Mouse (Mus musculus) heart, embryonic 10.5 days (tissue): ENCODE measurements around the gene Zscan29. TPM values are rescaled to one million over a fixed set of nuclear protein-coding genes. Genes with fewer than 3 reads are reported as not detected.

ENCODE experiments used
- DNase-seq: peaks from one replicate; pipeline ENCODE4 v3.0.0-alpha.2; 2017; ENCODE audit warnings: low spot score
- H3K27ac ChIP-seq: fragments of 300-500 bp; sonication (generic); 2 replicates; pipeline ENCODE4 v1.5.1; 2016; ENCODE audit warnings: mild to moderate bottlenecking
- H3K27me3 ChIP-seq: fragments of 300-500 bp; sonication (generic); 2 replicates; pipeline ENCODE4 v1.6.1; 2016; ENCODE audit warnings: mild to moderate bottlenecking; ENCODE audit not compliant: poor library complexity, insufficient read depth, severe bottlenecking
- H3K36me3 ChIP-seq: fragments of 300-500 bp; sonication (generic); 2 replicates; pipeline ENCODE4 v1.6.1; 2016; ENCODE audit warnings: mild to moderate bottlenecking, moderate library complexity
- H3K4me1 ChIP-seq: fragments of 300-500 bp; sonication (generic); 2 replicates; pipeline ENCODE4 v1.6.1; 2016; ENCODE audit warnings: mild to moderate bottlenecking
- H3K4me3 ChIP-seq: fragments of 300-500 bp; sonication (generic); 2 replicates; pipeline ENCODE4 v1.5.1; 2016; ENCODE audit warnings: mild to moderate bottlenecking, moderate library complexity
- H3K9me3 ChIP-seq: fragments of 300-500 bp; sonication (generic); 2 replicates; pipeline ENCODE4 v1.6.1; 2016; ENCODE audit warnings: mild to moderate bottlenecking, moderate library complexity
- WGBS: fragments of 180-500 bp; shearing (Covaris S2); methylation state at CpG from one replicate; pipeline ENCODE4 v1.1.7; 2016; 5-methylcytosine and 5-hydroxymethylcytosine counted together
- polyA plus RNA-seq: library from polyadenylated mRNA; unstranded; fragments of >200 nt; fragmentation: Nextera tagmentation; extraction: Ambion mirVana; gene quantifications from 2 replicates; pipeline ENCODE4 v1.2.1, GENCODE M21; 2016

Gene Zscan29
- polyA plus RNA-seq = 7.0 and 7.4 TPM in 2 replicates

GRCm38 (mm10) chr2:121170980-121171742 is at the start of gene Zscan29:
Zscan29 (minus strand) TSS chr2:121171125.
- peaks cover 41% of the 10 kb centered on the region for H3K36me3 ChIP-seq
- H3K4me3 ChIP-seq = peak within 1 kb of the TSS; percentile 94
- DNase-seq = peak; percentile 96
- H3K27me3 ChIP-seq = no peaks in the 10 kb centered on the region
- WGBS = under 1% methylated on average over 66 of the region's 66 CpGs
- peak within 1 kb of the TSS; percentile 94 for H3K27ac ChIP-seq
- peaks cover 21% of the 10 kb centered on the region for H3K4me1 ChIP-seq
- no peaks in the 10 kb centered on the region for H3K9me3 ChIP-seq

GRCm38 (mm10) chr2:121219994-121220393 is 49.1 kb upstream of the Zscan29 start:
- peaks cover 82% of the 10 kb centered on the region for H3K36me3 ChIP-seq
- no peaks in the 10 kb centered on the region for H3K4me1 ChIP-seq
- H3K9me3 ChIP-seq = no peaks in the 10 kb centered on the region
- no peak for DNase-seq
- no peak overlapping the region for H3K4me3 ChIP-seq
- H3K27ac ChIP-seq = no peak overlapping the region
- no peaks in the 10 kb centered on the region for H3K27me3 ChIP-seq

- Histone ChIP-seq H3K27ac (no peak overlapping the region), H3K27me3 (no peaks in the 10 kb centered on the region), H3K9me3 (no peaks in the 10 kb centered on the region), H3K4me3 (no peak overlapping the region), H3K4me1 (no peaks in the 10 kb centered on the region), H3K36me3 (peaks cover 83% of the 10 kb centered on the region)
- no peak for DNase-seq
Observed at GRCm38 (mm10) chr2:121219177-121219576, 48.3 kb upstream of the Zscan29 start.

- Histone ChIP-seq H3K4me3 (no peak overlapping the region), H3K36me3 (peaks cover 87% of the 10 kb centered on the region), H3K27ac (no peak overlapping the region), H3K4me1 (no peaks in the 10 kb centered on the region), H3K27me3 (no peaks in the 10 kb centered on the region), H3K9me3 (no peaks in the 10 kb centered on the region)
- DNase-seq = no peak
- WGBS = 89% methylated on average over 3 of the region's 3 CpGs
Observed at GRCm38 (mm10) chr2:121214491-121214890, 43.6 kb upstream of the Zscan29 start.

GRCm38 (mm10) chr2:121206541-121206940 is 35.6 kb upstream of the Zscan29 start:
- DNase-seq = no peak

GRCm38 (mm10) chr2:121204276-121204675 is 33.4 kb upstream of the Zscan29 start:
- Histone ChIP-seq H3K9me3 (no peaks in the 10 kb centered on the region), H3K27me3 (no peaks in the 10 kb centered on the region), H3K4me1 (no peaks in the 10 kb centered on the region), H3K36me3 (peaks cover 97% of the 10 kb centered on the region), H3K27ac (no peak overlapping the region), H3K4me3 (no peak overlapping the region)
- WGBS = 92% methylated on average over 17 of the region's 17 CpGs
- no peak for DNase-seq

More at GRCm38 (mm10) chr2:121206541-121206940, 35.6 kb upstream of the Zscan29 start:
- Histone ChIP-seq H3K27ac (no peak overlapping the region), H3K4me3 (no peak overlapping the region), H3K36me3 (peaks cover 97% of the 10 kb centered on the region), H3K4me1 (no peaks in the 10 kb centered on the region), H3K9me3 (no peaks in the 10 kb centered on the region), H3K27me3 (no peaks in the 10 kb centered on the region)
- 91% methylated on average over 3 of the region's 3 CpGs for WGBS

GRCm38 (mm10) chr2:121195466-121195865 is 24.5 kb upstream of the Zscan29 start:
- Histone ChIP-seq H3K36me3 (peaks cover 97% of the 10 kb centered on the region), H3K4me1 (no peaks in the 10 kb centered on the region), H3K27me3 (no peaks in the 10 kb centered on the region), H3K9me3 (no peaks in the 10 kb centered on the region), H3K4me3 (no peak overlapping the region), H3K27ac (no peak overlapping the region)
- no peak for DNase-seq
- 88% methylated on average over 9 of the region's 9 CpGs for WGBS

- H3K27me3 ChIP-seq = no peaks in the 10 kb centered on the region
- H3K9me3 ChIP-seq = no peaks in the 10 kb centered on the region
- DNase-seq = no peak
- H3K4me3 ChIP-seq = no peak overlapping the region
- no peak overlapping the region for H3K27ac ChIP-seq
- H3K4me1 ChIP-seq = no peaks in the 10 kb centered on the region
- 86% methylated on average over 1 of the region's 1 CpGs for WGBS
- H3K36me3 ChIP-seq = peaks cover 87% of the 10 kb centered on the region
Observed at GRCm38 (mm10) chr2:121188530-121188929, 17.6 kb upstream of the Zscan29 start.

GRCm38 (mm10) chr2:121184142-121184541 is 13.2 kb upstream of the Zscan29 start:
- no peak for DNase-seq
- H3K4me1 ChIP-seq = no peaks in the 10 kb centered on the region
- H3K4me3 ChIP-seq = no peak overlapping the region
- H3K36me3 ChIP-seq = peaks cover 77% of the 10 kb centered on the region
- H3K27me3 ChIP-seq = no peaks in the 10 kb centered on the region
- no peak overlapping the region for H3K27ac ChIP-seq
- no peaks in the 10 kb centered on the region for H3K9me3 ChIP-seq
- WGBS = 93% methylated on average over 7 of the region's 7 CpGs

- Histone ChIP-seq H3K36me3 (peaks cover 77% of the 10 kb centered on the region), H3K4me1 (no peaks in the 10 kb centered on the region), H3K27me3 (no peaks in the 10 kb centered on the region), H3K27ac (no peak overlapping the region), H3K9me3 (no peaks in the 10 kb centered on the region), H3K4me3 (no peak overlapping the region)
- WGBS = 88% methylated on average over 5 of the region's 5 CpGs
- no peak for DNase-seq
Observed at GRCm38 (mm10) chr2:121183431-121183830, 12.5 kb upstream of the Zscan29 start.

GRCm38 (mm10) chr2:121178828-121179479 is 8.0 kb upstream of the Zscan29 start:
- H3K27me3 ChIP-seq = no peaks in the 10 kb centered on the region
- DNase-seq = no peak
- WGBS = 93% methylated on average over 3 of the region's 3 CpGs
- H3K27ac ChIP-seq = no peak overlapping the region
- peaks cover 83% of the 10 kb centered on the region for H3K36me3 ChIP-seq
- no peaks in the 10 kb centered on the region for H3K4me1 ChIP-seq
- no peaks in the 10 kb centered on the region for H3K9me3 ChIP-seq
- no peak overlapping the region for H3K4me3 ChIP-seq

- Histone ChIP-seq H3K36me3 (peaks cover 41% of the 10 kb centered on the region), H3K27me3 (no peaks in the 10 kb centered on the region), H3K9me3 (no peaks in the 10 kb centered on the region), H3K4me3 (peak within 1 kb of the TSS; percentile 94), H3K4me1 (peaks cover 21% of the 10 kb centered on the region), H3K27ac (peak within 1 kb of the TSS; percentile 94)
- under 1% methylated on average over 38 of the region's 38 CpGs for WGBS
- DNase-seq = no peak
Observed at GRCm38 (mm10) chr2:121170481-121170971, 399 bp downstream of the Zscan29 start, which contains the start of gene Tubgcp4. Tubgcp4 (plus strand) TSS chr2:121170654.

- Histone ChIP-seq H3K9me3 (no peaks in the 10 kb centered on the region), H3K4me1 (peaks cover 21% of the 10 kb centered on the region), H3K36me3 (peaks cover 35% of the 10 kb centered on the region), H3K27ac (peak overlapping the region; percentile 94), H3K27me3 (no peaks in the 10 kb centered on the region), H3K4me3 (peak overlapping the region; percentile 94)
- DNase-seq = peak; percentile 79
- 6% methylated on average over 9 of the region's 9 CpGs for WGBS
Observed at GRCm38 (mm10) chr2:121169902-121170301, 1.0 kb downstream of the Zscan29 start.
